Mouse (Mus musculus) thymus, adult 18-20 months (tissue): Measurements from ENCODE around the gene Mup17.
"Not testable (repeated sequence)": the region's sequence is repeated elsewhere in the genome, so short reads cannot be mapped to it uniquely, and the experiment has no call there.

Source experiments
- DNase-seq, 2 experiments: peaks; one replicate each; pipeline ENCODE4 v3.0.0; 2022; ENCODE audit warnings: mixed read lengths in 2 of 2

Gene Mup17

DNA sequence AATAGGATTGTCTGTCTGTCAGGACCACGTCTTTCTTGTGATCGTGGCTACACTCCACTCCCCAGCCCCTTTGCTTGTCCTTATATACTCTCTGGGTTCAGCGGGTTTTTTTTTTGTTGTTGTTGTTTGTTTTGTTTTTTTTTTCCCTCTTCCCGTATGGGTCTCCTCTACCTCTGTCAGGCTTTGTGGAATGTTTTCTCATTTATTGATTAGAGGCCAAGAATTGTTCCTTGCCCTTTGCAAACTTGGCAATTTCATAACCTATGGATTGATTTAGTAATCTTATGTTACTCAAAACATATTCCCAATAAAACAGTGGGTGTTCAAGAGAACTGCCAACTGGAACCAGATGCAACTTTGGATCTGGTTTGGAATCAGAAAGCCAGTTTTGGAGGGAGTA is at the start of gene Mup17:
Mup17 (minus strand) TSS at position 101 of the 400 bp plus-strand sequence.
- DNase-seq, result not testable (repeated sequence)

DNA sequence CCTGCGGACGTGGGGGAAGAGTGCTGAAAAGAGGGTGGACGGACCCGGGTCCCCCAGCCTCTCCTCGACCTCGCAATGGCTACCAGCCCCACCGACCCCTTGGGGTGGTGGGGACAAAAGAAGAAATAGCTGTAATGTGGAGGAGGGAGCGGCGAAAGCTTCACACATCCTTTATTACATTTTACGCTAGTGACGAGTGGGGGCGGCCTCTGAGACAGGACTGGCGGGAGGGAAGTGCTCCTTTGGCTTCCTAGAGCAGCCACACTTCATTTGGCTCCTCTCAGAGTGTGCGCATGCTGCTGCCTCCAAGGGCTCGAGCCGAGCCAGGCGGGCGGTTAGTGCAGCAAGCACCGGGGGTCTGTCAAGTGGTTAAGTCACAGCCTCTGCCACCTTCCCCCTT is 24.1 kb downstream of the Mup17 start:
- DNase-seq, result not testable (repeated sequence)

DNA sequence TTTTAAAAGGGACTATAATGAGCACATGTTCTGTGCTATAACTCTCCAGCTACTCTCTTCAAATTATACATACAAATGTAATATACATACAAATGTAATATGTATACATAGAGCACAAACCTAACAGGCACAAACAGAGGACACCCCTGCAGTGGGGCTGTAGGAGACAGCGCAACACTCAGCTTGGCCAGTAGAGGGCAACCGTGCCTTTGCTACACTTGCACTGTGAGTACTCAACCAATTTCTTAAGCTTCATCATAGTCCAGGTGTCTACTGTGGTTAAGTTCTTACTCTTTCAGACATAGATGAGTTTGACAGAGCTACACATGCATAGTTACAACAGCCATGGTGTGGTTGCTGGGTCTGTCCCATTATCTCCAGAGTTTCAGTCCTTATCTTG is 39.8 kb downstream of the Mup17 start:
- DNase-seq, result not testable (repeated sequence)
